Mouse (Mus musculus) ES-E14 (cell line): ENCODE data around the gene Aak1.

Experiments
- HCFC1 ChIP-seq: IDR thresholded peaks from 2 replicates; pipeline ENCODE4 v1.6.1; 2012; ENCODE audit warnings: low read length, inconsistent platforms, borderline replicate concordance; ENCODE audit not compliant: insufficient read depth
- ZNF384 ChIP-seq: IDR thresholded peaks from 2 replicates; pipeline ENCODE4 v1.6.1; 2012; ENCODE audit warnings: low read depth, low read length, inconsistent platforms

DNA sequence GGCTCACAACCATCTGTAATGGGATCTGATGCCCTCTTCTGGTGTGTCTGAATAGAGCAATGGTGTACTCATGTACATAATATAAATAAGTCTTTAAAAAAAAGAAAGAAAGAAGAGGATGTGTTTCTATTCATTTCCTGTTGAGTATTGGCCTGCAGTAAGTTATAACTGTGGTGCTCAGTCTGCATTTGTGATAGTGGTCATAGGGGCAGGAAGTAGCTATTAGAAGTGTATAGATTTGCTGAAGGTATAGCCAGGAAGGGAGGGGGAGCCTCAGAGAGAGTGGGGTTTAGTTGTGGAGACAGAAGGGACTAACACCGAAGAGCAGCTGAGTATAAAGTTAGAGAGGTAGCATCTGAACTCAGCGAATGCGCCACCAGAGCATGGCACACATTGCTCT, 15.0 kb downstream of the Aak1 start:
- TF ChIP-seq HCFC1 (no peak), ZNF384 (no peak)
